Mouse (Mus musculus) neural tube, embryonic 12.5 days (tissue): ENCODE results near the gene Rnf151. TPM values are rescaled to one million over a fixed set of nuclear protein-coding genes. Genes with fewer than 3 reads are reported as not detected.

Source experiments
- ATAC-seq: fragments of 200-750 bp; cut with Nextera tagmentation; 2 replicates; pipeline ENCODE4 v1.8.0; 2017; ENCODE audit warnings: low read depth, mild to moderate bottlenecking, moderate TSS enrichment, moderate library complexity; ENCODE audit not compliant: low FRiP score
- H3K27ac ChIP-seq: fragments of 300-500 bp; sonication (generic); 2 replicates; pipeline ENCODE4 v1.5.1; 2016
- H3K27me3 ChIP-seq: fragments of 300-500 bp; sonication (generic); replicated peaks from 2 replicates; pipeline ENCODE4 v1.6.1; 2016; ENCODE audit warnings: mild to moderate bottlenecking
- H3K36me3 ChIP-seq: fragments of 300-500 bp; sonication (generic); 2 replicates; pipeline ENCODE4 v1.6.1; 2016; ENCODE audit warnings: mild to moderate bottlenecking
- H3K4me1 ChIP-seq: fragments of 300-500 bp; sonication (generic); 2 replicates; pipeline ENCODE4 v1.6.1; 2016
- H3K4me2 ChIP-seq: fragments of 300-500 bp; sonication (generic); replicated peaks from 2 replicates; pipeline ENCODE4 v1.6.1; 2016; ENCODE audit warnings: mild to moderate bottlenecking
- H3K4me3 ChIP-seq: fragments of 300-500 bp; sonication (generic); 2 replicates; pipeline ENCODE4 v1.5.1; 2016
- H3K9ac ChIP-seq: fragments of 300-500 bp; sonication (generic); 2 replicates; pipeline ENCODE4 v1.6.1; 2016; ENCODE audit warnings: mild to moderate bottlenecking
- H3K9me3 ChIP-seq: fragments of 300-500 bp; sonication (generic); 2 replicates; pipeline ENCODE4 v1.6.1; 2016; ENCODE audit warnings: mild to moderate bottlenecking
- WGBS: fragments of 180-500 bp; shearing (Covaris S2); methylation state at CpG from one replicate; pipeline ENCODE4 v1.1.7; 2016; 5-methylcytosine and 5-hydroxymethylcytosine counted together
- polyA plus RNA-seq: library from polyadenylated mRNA; unstranded; fragments of >200 nt; fragmentation: Nextera tagmentation; extraction: Ambion mirVana; gene quantifications from 2 replicates; pipeline ENCODE4 v1.2.1, GENCODE M21; 2016

The Rnf151 gene
- not detected in 2 replicates for polyA plus RNA-seq

DNA sequence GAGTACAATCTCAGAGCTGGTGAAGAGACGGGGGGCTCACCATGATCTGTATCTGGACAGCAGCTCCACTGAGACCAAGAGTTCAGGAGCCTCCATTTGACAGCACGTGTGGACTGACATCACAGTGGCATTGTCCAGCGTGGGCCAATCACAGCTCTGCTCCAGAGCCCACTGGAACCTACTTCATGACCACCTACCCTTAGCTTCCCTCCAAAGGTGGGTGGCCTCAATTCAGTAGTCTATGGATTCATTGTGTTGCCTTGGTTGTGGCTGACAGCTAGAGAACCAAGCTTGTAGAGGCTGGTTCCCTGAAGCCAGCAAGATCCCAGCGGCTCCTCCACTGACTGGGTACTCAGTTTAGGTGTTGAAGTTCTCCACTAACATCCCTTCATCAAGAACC is at the start of gene Rnf151, which contains the start of gene Rps2:
Rnf151 (minus strand) TSS at position 121 of the 400 bp plus-strand sequence.
Rps2 (plus strand) TSS at position 174 of the 400 bp plus-strand sequence.
- no peak for ATAC-seq
- Histone ChIP-seq H3K36me3 (peaks cover 36% of the 10 kb centered on the region), H3K9me3 (no peaks in the 10 kb centered on the region), H3K9ac (0 out of 2 replicates have a peak within 1 kb of the TSS, but pooled peaks have one; percentile 83), H3K4me2 (peak within 1 kb of the TSS; percentile 94), H3K27ac (no peak within 1 kb of the TSS), H3K4me1 (peaks cover 24% of the 10 kb centered on the region), H3K4me3 (peak within 1 kb of the TSS; percentile 80), H3K27me3 (no peaks in the 10 kb centered on the region)
- WGBS = 93% methylated on average over 4 of the region's 4 CpGs

DNA sequence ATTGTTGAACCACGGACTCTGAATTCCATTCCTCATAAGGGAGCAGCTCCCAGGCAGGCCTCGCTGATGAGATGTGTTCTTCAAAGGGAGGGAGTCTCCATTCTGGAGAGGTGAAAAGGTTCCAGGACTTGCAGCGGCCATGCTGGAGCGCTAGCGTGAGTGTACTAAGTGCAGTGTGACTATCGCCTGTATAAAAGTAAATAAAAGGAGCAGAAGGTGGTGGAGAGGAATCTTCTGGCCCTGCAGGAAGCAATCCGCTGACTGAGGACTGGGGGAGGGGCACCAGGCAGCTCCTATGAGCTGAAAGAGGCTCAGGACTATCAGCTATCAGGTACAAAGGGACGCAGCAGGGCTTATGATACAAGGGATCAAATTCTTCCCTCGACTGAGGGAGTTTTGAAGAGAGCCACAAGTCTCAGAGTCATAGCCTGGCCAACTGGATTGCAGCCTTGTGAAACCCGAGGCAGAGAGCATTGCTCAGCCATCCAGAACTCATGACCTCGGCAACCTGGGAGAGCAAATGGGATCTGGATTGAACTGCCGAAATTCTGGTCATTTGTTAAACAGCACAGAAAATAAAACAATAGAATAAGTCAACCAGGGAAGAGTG is 48.5 kb upstream of the Rnf151 start:
- Histone ChIP-seq H3K9me3 (no peaks in the 10 kb centered on the region), H3K9ac (no peak overlapping the region), H3K4me2 (no peak overlapping the region), H3K36me3 (no peaks in the 10 kb centered on the region), H3K27ac (no peak overlapping the region), H3K27me3 (no peaks in the 10 kb centered on the region), H3K4me1 (no peaks in the 10 kb centered on the region; the same call in 1 of the 2 replicates), H3K4me3 (no peak overlapping the region)
- WGBS = 29% methylated on average over 12 of the region's 12 CpGs
- ATAC-seq = no peak

DNA sequence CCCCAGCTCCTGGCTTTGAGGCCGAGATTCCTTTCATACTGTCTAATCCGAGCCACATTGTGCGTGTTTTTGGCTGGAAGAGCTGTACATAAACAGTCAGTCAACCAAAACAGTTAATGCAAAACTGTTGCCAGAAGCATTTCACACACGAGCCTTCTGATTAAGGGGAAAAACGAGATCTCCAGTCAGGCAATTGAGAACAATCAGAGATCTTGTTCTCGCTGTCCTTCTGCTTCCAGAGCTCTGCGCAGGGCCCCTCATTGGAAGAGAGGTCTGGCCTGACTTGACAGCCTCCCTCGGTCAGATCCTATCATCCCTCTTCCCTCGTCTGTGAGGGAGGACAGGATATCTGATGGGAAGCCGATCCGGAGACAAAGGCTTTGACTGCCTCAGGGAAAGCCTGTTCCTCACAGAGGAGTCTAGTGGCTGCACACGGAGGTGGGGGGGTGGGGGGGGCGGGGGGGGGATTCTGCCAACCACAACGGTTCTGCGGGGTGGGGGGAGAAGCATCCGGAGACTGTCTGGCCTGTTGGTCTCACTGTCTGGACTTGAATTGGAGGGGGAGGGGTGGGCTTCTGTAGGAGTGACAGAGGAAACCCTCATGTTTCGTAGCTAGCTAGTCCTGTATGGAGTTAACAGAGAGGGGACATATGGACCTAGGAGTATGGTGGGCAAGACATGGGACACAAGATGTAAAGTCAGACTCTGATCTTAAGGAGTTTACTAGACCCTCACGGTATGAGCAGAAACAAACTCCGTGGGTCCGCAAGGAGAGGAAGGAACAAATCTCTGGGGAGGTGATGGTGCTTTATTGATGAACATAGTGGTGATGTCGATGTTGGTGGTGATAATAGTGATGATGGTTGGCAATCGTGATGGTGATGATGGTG is 47.4 kb upstream of the Rnf151 start:
- 67% methylated on average over 21 of the region's 22 CpGs for WGBS
- Histone ChIP-seq H3K9me3 (no peaks in the 10 kb centered on the region), H3K27me3 (no peaks in the 10 kb centered on the region), H3K4me3 (no peak overlapping the region), H3K36me3 (no peaks in the 10 kb centered on the region), H3K4me1 (no peaks in the 10 kb centered on the region; the same call in 1 of the 2 replicates), H3K4me2 (no peak overlapping the region), H3K9ac (no peak overlapping the region), H3K27ac (no peak overlapping the region)
- ATAC-seq = no peak

DNA sequence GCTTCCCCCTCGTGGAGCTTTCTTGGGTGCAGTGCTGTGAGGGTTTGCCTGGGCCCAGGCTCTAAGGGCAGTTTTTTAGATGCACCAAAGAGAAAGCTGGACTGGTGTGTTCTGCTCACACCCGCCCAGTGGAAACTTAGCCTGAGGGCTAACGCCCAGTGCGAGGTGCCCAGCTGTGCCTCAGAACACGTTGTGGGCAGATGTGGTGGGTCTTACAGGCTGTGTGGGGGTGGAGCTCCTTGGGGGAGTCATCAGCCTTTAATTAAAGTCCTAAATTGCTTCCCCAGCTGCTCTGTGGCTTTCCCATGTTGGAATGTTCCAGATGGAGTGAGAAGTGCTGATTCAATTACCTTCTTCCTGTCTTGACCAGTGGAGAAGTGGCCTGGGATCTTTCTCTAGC is 43.3 kb upstream of the Rnf151 start:
- Histone ChIP-seq H3K36me3 (no peaks in the 10 kb centered on the region), H3K4me2 (no peak overlapping the region), H3K27me3 (peaks cover 9% of the 10 kb centered on the region), H3K4me3 (no peak overlapping the region), H3K27ac (no peak overlapping the region), H3K9me3 (no peaks in the 10 kb centered on the region), H3K4me1 (no peaks in the 10 kb centered on the region), H3K9ac (no peak overlapping the region)
- 46% methylated on average over 5 of the region's 5 CpGs for WGBS
- no peak for ATAC-seq

DNA sequence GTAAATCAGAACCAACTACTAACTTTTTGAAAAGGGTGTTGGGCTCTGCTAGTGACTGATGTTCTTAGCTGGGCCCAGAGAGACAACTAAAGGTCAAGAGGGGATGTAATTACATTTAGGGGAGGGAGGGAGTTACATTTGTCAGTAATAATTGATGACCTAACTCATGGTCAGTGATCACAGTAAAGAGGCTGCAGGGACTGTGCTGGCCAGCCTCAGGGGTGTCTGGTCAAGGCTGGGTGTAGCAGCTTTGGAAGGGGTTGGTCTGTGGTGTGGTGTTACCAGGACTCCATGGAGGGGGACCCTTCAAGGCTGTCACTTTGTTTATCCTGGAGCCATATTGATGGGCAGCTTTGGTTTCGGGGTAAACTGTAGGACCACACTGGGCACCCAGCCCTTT is 39.5 kb upstream of the Rnf151 start:
- no peak for ATAC-seq
- Histone ChIP-seq H3K9me3 (no peaks in the 10 kb centered on the region), H3K4me1 (peaks cover 10% of the 10 kb centered on the region), H3K9ac (no peak overlapping the region), H3K4me3 (no peak overlapping the region), H3K4me2 (no peak overlapping the region), H3K27ac (no peak overlapping the region), H3K27me3 (peaks cover 46% of the 10 kb centered on the region), H3K36me3 (no peaks in the 10 kb centered on the region)
- 80% methylated on average over 1 of the region's 1 CpGs for WGBS

DNA sequence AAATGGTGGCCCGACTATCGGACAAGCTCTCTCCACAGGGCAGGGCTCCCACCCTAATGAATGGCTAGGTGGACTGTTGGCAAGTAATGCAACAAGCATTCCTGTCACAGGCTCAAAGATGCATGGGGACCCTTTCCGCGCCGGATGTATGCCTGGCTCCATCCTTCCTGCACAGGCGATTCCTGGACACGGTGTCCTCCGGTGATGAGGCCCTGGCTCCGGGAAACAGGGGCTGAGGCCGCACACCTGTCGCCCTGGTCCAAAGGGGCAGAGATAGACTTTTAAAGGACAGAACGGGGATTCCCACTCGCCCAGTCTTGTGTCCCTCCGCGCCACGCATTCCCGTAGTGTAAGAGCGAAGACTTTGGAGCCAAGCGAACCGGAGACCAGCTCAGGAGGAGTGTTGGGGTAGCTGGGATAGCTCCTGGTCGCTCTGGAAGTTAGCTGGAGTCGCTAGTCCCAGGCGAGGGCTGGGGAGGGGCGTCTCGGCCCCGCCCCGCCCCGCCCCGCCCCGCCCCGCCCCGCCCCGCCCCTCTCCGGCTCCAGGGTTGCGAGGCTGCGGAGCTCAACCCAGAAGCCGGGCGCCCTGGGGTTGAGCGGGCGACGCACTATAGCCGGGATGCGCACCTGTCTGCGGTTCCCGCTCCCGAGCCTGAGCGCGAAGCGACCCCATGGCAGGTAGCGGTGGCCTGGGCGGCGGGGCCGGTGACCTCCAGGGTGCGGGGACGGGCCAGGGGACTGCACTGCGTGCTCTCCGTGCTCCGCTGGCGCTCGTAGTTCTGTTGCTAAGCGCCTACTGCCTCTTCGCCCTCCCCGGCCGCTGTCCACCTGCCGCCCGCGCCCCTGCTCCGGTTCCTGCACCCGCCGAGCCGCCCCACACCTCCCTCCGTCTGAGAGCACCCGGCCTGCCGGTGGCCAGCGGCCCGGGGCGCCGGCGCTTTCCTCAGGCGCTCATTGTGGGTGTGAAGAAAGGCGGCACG is 34.8 kb upstream of the Rnf151 start, which contains the start of gene Hs3st6:
Hs3st6 (plus strand) TSS at position 574 of the 980 bp plus-strand sequence.
- peak within 1 kb of the TSS; percentile 50 for H3K4me3 ChIP-seq
- peak; percentile 80 for ATAC-seq
- H3K9me3 ChIP-seq = no peaks in the 10 kb centered on the region
- 1% methylated on average over 80 of the region's 82 CpGs for WGBS
- peak within 1 kb of the TSS; percentile 97 for H3K4me2 ChIP-seq
- H3K36me3 ChIP-seq = no peaks in the 10 kb centered on the region
- H3K9ac ChIP-seq = peak within 1 kb of the TSS; percentile 58
- H3K27me3 ChIP-seq = peaks cover 66% of the 10 kb centered on the region
- peaks cover 13% of the 10 kb centered on the region for H3K4me1 ChIP-seq
- no peak within 1 kb of the TSS for H3K27ac ChIP-seq

DNA sequence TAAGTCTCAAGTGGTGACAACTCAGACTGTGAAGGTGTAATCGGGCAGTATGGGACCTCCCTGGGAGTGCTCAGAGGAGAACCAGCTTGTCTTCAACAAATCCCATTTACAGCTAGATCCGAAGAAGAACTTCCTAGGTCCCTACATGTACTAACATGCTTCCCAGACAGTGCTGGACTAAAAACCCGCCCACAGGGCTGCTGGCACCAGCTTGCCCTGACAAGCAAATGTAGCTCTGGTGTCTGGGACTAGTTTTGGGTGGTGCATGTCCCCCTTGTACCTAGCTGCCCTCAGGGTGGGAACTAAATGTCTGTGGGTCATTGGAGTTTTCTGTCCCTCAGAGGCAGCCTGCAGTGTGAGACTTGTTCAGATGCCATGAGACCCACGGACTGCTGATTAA is 33.7 kb upstream of the Rnf151 start:
- ATAC-seq = no peak

DNA sequence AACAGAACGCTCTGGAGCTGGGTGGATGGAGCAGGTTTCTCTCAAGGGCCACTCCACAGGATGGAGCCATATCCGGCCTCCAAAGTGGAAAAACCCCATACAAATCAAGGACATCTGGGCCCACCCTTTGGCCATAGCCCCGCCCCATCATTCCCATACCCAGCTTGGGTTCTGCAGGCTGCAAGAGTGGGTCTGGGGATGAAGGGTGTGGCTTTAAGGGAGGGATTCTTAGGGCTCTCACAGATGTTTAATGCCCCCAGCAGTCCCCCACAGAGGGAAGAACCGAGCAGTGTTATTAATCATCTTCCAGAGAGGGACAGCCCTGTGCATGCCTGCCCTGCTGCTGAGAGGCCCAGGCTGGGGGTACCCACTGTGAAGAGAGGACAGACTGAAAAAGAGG is 29.1 kb upstream of the Rnf151 start:
- Histone ChIP-seq H3K4me3 (no peak overlapping the region), H3K27me3 (peaks cover 21% of the 10 kb centered on the region), H3K9me3 (no peaks in the 10 kb centered on the region), H3K27ac (no peak overlapping the region), H3K4me1 (no peaks in the 10 kb centered on the region; the same call in 1 of the 2 replicates), H3K36me3 (peaks cover 3% of the 10 kb centered on the region; the same call in 1 of the 2 replicates), H3K4me2 (no peak overlapping the region), H3K9ac (no peak overlapping the region)
- 50% methylated on average over 4 of the region's 4 CpGs for WGBS
- ATAC-seq = no peak

More for the DNA sequence above, 33.7 kb upstream of the Rnf151 start:
- Histone ChIP-seq H3K9ac (no peak overlapping the region), H3K27ac (no peak overlapping the region), H3K4me1 (peaks cover 13% of the 10 kb centered on the region), H3K36me3 (no peaks in the 10 kb centered on the region), H3K4me2 (no peak overlapping the region), H3K4me3 (no peak overlapping the region), H3K27me3 (peaks cover 66% of the 10 kb centered on the region), H3K9me3 (no peaks in the 10 kb centered on the region)
- WGBS = 24% methylated on average over 4 of the region's 4 CpGs

DNA sequence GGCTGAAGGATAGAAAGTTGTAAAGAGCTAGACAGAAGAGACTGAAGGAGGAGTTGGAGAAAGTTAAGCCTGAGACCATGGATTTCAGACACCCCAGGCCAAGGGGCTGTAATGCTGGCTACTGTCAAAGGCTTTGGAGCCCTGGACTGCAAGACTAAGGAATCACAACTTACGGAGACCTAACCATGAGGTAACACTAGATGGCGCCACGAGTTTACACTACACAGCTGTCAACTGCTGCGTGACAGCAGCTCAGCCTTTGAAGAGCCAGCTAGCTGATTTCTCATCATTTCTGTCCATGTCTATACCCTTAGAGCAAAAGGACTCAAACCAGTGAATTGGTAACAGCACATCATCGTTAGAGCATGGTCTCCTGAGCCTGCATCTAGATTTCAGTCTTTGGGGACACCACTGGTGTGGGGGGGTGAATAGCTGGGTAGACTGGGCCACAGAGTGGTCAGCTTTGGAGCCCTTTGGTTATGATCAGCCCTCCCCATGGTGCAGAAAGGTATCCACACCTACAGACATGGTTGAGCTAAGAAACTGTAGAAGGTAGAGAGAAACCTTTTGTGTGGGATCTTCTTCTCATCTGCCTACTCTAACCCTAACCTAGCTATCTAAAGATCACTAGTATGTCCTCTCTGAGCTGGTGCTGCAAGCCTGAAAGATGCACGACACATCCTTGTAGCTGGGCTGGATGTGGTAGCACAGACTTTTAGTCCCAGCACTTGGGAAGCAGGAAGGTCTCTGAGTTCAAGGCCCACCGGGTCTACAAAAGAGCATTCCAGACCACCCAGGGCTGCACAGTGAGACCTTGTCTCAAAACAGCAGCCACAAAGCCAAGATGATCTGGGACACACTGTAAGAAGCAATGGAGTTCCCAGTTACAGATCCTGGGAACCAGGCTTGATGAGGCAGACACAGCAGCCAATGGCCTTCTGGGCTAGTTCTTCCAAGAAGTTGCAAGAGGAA is 27.9 kb upstream of the Rnf151 start:
- no peaks in the 10 kb centered on the region; the same call in 1 of the 2 replicates for H3K4me1 ChIP-seq
- H3K27ac ChIP-seq = no peak overlapping the region
- H3K27me3 ChIP-seq = peaks cover 10% of the 10 kb centered on the region
- H3K36me3 ChIP-seq = peaks cover 5% of the 10 kb centered on the region; the same call in 1 of the 2 replicates
- H3K4me3 ChIP-seq = no peak overlapping the region
- ATAC-seq = peak; percentile 70; the same call in 1 of the 2 replicates
- no peak overlapping the region for H3K9ac ChIP-seq
- no peaks in the 10 kb centered on the region for H3K9me3 ChIP-seq
- H3K4me2 ChIP-seq = no peak overlapping the region
- WGBS = 22% methylated on average over 7 of the region's 7 CpGs

DNA sequence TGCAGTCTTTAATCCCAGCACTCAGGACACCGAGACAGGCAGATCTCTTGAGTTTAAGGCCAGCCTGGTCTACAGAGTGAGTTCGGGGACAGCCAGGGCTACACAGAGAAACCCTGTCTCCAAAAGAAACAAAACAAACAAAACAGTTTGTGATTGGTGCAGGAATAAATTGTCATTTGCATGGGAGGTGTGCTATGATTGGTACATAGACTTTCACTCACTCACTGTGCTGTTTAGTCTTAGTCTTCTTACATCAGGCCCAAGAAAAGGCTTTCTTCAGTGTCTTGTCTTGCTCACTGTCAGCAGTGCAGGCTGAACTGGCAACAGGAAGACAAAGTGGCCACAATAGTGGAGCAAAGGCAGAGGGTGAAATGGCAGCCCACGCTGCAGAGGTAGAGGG is 26.5 kb upstream of the Rnf151 start:
- H3K4me3 ChIP-seq = no peak overlapping the region
- 73% methylated on average over 3 of the region's 3 CpGs for WGBS
- H3K4me1 ChIP-seq = no peaks in the 10 kb centered on the region; the same call in 1 of the 2 replicates
- H3K27ac ChIP-seq = no peak overlapping the region
- no peaks in the 10 kb centered on the region for H3K9me3 ChIP-seq
- H3K9ac ChIP-seq = no peak overlapping the region
- H3K4me2 ChIP-seq = no peak overlapping the region
- H3K36me3 ChIP-seq = peaks cover 10% of the 10 kb centered on the region
- ATAC-seq = no peak
- H3K27me3 ChIP-seq = no peaks in the 10 kb centered on the region; the same call in 1 of the 2 replicates
